Mouse (Mus musculus): ENCODE results near the gene Lpin1.

Gene Lpin1

GRCm38 (mm10) chr12:16571278-16571677, 39.5 kb downstream of the Lpin1 start:
- DNase-seq (ENCODE audit: low read depth) = no peak

GRCm38 (mm10) chr12:16570371-16571060, 40.2 kb downstream of the Lpin1 start:
- no peak for DNase-seq (ENCODE audit: low read depth)

GRCm38 (mm10) chr12:16568936-16569650, 41.7 kb downstream of the Lpin1 start:
- no peak for DNase-seq (ENCODE audit: low read depth)

- peak; percentile 35 for DNase-seq (ENCODE audit: low read depth)
Observed at GRCm38 (mm10) chr12:16568496-16568895, 42.3 kb downstream of the Lpin1 start.

GRCm38 (mm10) chr12:16568090-16568489, 42.7 kb downstream of the Lpin1 start:
- no peak for DNase-seq (ENCODE audit: low read depth)

GRCm38 (mm10) chr12:16563427-16563826, 47.3 kb downstream of the Lpin1 start:
- DNase-seq (ENCODE audit: low read depth) = no peak

- DNase-seq (ENCODE audit: low read depth) = no peak
Observed at GRCm38 (mm10) chr12:16562647-16563046, 48.1 kb downstream of the Lpin1 start.

- no peak for DNase-seq (ENCODE audit: low read depth)
Observed at GRCm38 (mm10) chr12:16562181-16562580, 48.6 kb downstream of the Lpin1 start.

- DNase-seq (ENCODE audit: low read depth) = peak; percentile 62
Observed at GRCm38 (mm10) chr12:16557271-16557670, 53.5 kb downstream of the Lpin1 start.

- DNase-seq (ENCODE audit: low read depth) = no peak
Observed at GRCm38 (mm10) chr12:16554171-16554570, 56.6 kb downstream of the Lpin1 start.

- no peak for DNase-seq (ENCODE audit: low read depth)
Observed at GRCm38 (mm10) chr12:16552108-16552771, 58.5 kb downstream of the Lpin1 start.

GRCm38 (mm10) chr12:16550983-16551454, 59.7 kb downstream of the Lpin1 start:
- no peak for DNase-seq (ENCODE audit: low read depth)

- DNase-seq (ENCODE audit: low read depth) = no peak
Observed at GRCm38 (mm10) chr12:16548824-16549375, 61.9 kb downstream of the Lpin1 start.

GRCm38 (mm10) chr12:16541606-16542005, 69.2 kb downstream of the Lpin1 start:
- DNase-seq (ENCODE audit: low read depth) = no peak

GRCm38 (mm10) chr12:16540712-16541111, 70.1 kb downstream of the Lpin1 start:
- DNase-seq (ENCODE audit: low read depth) = no peak

GRCm38 (mm10) chr12:16539965-16540661, 70.7 kb downstream of the Lpin1 start:
- DNase-seq (ENCODE audit: low read depth) = no peak

- DNase-seq (ENCODE audit: low read depth) = peak; percentile 82
Observed at GRCm38 (mm10) chr12:16533331-16533828, 77.4 kb downstream of the Lpin1 start.

GRCm38 (mm10) chr12:16532860-16533230, 77.9 kb downstream of the Lpin1 start:
- DNase-seq (ENCODE audit: low read depth) = no peak

- peak; percentile 79 for DNase-seq (ENCODE audit: low read depth)
Observed at GRCm38 (mm10) chr12:16531956-16532859, 78.6 kb downstream of the Lpin1 start.

- no peak for DNase-seq (ENCODE audit: low read depth)
Observed at GRCm38 (mm10) chr12:16528650-16529049, 82.1 kb downstream of the Lpin1 start.

- no peak for DNase-seq (ENCODE audit: low read depth)
Observed at GRCm38 (mm10) chr12:16527941-16528340, 82.8 kb downstream of the Lpin1 start.
